Mouse (Mus musculus): ENCODE results near the gene Alcam.

DNA sequence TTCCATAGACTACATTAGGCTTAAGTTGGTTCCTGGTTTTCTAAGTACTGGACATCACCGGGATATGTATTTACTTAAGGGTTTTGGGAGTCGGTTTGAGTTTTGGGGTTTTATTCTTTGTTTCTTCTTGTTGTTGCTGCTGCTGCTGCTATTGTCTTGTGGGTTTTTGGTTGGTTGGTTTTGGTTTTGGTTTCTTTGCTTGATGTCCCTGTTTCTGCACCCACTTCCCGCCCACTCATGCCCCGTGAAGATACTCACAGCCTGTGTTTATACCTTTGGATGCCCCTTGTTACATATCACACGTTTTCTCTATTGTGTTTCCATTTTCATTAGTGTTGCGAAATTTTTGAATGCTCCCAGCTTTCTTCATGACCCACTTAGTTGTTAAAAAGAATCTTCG is 253.8 kb downstream of the Alcam start:
- TF ChIP-seq CTCF (IDR thresholded peaks at IDR 0.05; ENCODE audit: borderline replicate concordance, extremely low read depth, insufficient read depth, insufficient read length) (no peak), POLR2A (IDR thresholded peaks at IDR 0.05; ENCODE audit: borderline replicate concordance, extremely low read depth, insufficient read depth, insufficient read length, poor library complexity, severe bottlenecking) (no peak)
